Mouse (Mus musculus): ENCODE measurements around the gene C130026I21Rik. TPM values are rescaled to one million over a fixed set of nuclear protein-coding genes. Genes with fewer than 3 reads are reported as not detected.
"Not testable (repeated sequence)": the region's sequence is repeated elsewhere in the genome, so short reads cannot be mapped to it uniquely, and the experiment has no call there.

Gene C130026I21Rik
- polyA plus RNA-seq, 1 experiment from 2014 or later, result not detected

GRCm38 (mm10) chr1:85206531-85206930 lies 63.8 kb downstream of the C130026I21Rik start:
- H3K4me3 ChIP-seq; H3K9me3 ChIP-seq (replicated peaks); H3K27ac ChIP-seq; H3K27me3 ChIP-seq (replicated peaks); ATAC-seq; H3K9ac ChIP-seq; H3K4me1 ChIP-seq; H3K36me3 ChIP-seq; H3K4me2 ChIP-seq: not testable (repeated sequence)
- WGBS (ENCODE audit: insufficient replicate concordance), result 33% methylated on average over 1 of the region's 2 CpGs

- H3K4me3 ChIP-seq; H3K4me2 ChIP-seq; H3K9ac ChIP-seq; H3K4me1 ChIP-seq; ATAC-seq; H3K27ac ChIP-seq; H3K9me3 ChIP-seq (replicated peaks); H3K36me3 ChIP-seq; H3K27me3 ChIP-seq (replicated peaks): not testable (repeated sequence)
- WGBS (ENCODE audit: insufficient replicate concordance), result 60% methylated on average over 3 of the region's 4 CpGs
These were observed 70.8 kb downstream of the C130026I21Rik start for GRCm38 (mm10) chr1:85199523-85199922.

GRCm38 (mm10) chr1:85198647-85199350 lies 71.6 kb downstream of the C130026I21Rik start:
- H3K36me3 ChIP-seq; H3K9ac ChIP-seq; H3K9me3 ChIP-seq (replicated peaks); H3K27ac ChIP-seq; H3K4me1 ChIP-seq; ATAC-seq; H3K27me3 ChIP-seq (replicated peaks); H3K4me2 ChIP-seq; H3K4me3 ChIP-seq: not testable (repeated sequence)

GRCm38 (mm10) chr1:85196732-85197131 lies 73.6 kb downstream of the C130026I21Rik start:
- not testable (repeated sequence) for H3K36me3 ChIP-seq; ATAC-seq; H3K4me3 ChIP-seq; H3K9ac ChIP-seq; H3K9me3 ChIP-seq (replicated peaks); H3K27me3 ChIP-seq (replicated peaks); H3K4me1 ChIP-seq; H3K27ac ChIP-seq; H3K4me2 ChIP-seq
- WGBS (ENCODE audit: insufficient replicate concordance), result 49% methylated on average over 4 of the region's 4 CpGs

DNA sequence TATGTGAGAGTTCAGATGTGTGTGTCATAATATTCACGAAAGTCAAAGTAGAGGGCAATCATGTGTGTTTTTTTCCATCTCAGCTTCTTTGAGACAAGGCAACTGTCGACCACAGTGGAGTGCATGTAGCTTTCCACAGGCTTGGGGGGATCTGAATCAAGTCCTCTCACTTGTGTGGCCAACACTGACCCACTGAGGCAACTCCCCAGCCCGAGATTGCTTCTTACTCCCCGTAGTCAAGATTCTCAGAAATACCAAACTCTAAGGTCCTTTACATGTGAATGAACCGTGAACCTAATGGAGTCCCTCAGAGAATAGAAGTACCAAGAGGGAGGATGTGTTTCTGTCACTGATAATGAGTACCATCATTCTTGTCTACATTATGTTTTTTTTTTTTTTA lies 76.6 kb downstream of the C130026I21Rik start:
- not testable (repeated sequence) for H3K27ac ChIP-seq

DNA sequence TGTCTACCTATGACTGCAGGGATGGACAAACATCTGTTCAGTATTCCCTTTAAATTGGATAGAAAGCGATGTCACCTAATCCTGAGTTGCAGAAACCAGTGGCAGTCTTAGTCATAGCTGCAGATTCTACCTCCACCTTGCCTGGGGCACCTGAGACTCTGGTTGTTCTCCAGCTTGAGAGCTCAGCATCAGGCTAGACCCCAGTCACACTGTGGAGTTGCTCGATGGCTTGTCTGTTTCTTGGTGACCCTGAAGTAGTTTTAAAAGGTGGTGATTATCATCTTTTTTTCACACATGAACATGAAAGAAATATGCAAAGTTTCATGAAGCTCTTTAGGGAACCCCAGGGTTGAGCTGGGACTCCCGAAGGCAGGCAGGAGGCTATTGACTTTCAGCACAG lies 88.4 kb downstream of the C130026I21Rik start:
- not testable (repeated sequence) for H3K9ac ChIP-seq; H3K4me2 ChIP-seq; H3K4me3 ChIP-seq; H3K27me3 ChIP-seq (replicated peaks); ATAC-seq; H3K9me3 ChIP-seq (replicated peaks); H3K4me1 ChIP-seq; H3K36me3 ChIP-seq; H3K27ac ChIP-seq
- WGBS (ENCODE audit: insufficient replicate concordance), result 61% methylated on average over 2 of the region's 3 CpGs

More for the DNA sequence above, 76.6 kb downstream of the C130026I21Rik start:
- H3K36me3 ChIP-seq; H3K4me3 ChIP-seq; ATAC-seq; H3K27me3 ChIP-seq (replicated peaks); H3K4me2 ChIP-seq; H3K9ac ChIP-seq; H3K9me3 ChIP-seq (replicated peaks); H3K4me1 ChIP-seq: not testable (repeated sequence)
- WGBS (ENCODE audit: insufficient replicate concordance), result 50% methylated on average over 5 of the region's 5 CpGs

DNA sequence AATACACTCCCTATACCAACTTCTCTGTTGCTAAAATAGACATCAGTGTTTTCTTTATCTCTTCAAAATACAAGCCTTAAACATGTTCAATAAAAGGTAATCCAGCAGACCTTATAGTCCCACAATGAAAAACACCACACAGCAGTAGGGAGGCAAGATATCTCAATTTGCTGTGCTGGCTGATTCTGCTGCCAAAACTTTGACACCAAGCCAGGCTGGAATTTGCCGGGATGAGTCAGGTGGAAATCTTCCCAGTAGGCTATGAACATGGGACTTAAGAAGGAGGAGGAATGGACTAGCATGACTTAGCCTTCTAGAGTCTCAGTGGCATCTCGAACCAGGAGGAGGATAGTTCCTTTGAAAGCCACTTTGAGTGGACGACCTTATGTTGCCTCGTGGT lies 91.4 kb downstream of the C130026I21Rik start:
- H3K4me3 ChIP-seq; H3K36me3 ChIP-seq; H3K9ac ChIP-seq; H3K9me3 ChIP-seq (replicated peaks); H3K27ac ChIP-seq; H3K4me2 ChIP-seq; H3K4me1 ChIP-seq; ATAC-seq; H3K27me3 ChIP-seq (replicated peaks): not testable (repeated sequence)
- WGBS (ENCODE audit: insufficient replicate concordance), result 65% methylated on average over 4 of the region's 4 CpGs

- not testable (repeated sequence) for H3K36me3 ChIP-seq; H3K27me3 ChIP-seq (replicated peaks); H3K27ac ChIP-seq; H3K9ac ChIP-seq; H3K4me1 ChIP-seq; ATAC-seq; H3K9me3 ChIP-seq (replicated peaks); H3K4me2 ChIP-seq; H3K4me3 ChIP-seq
- WGBS (ENCODE audit: insufficient replicate concordance), result 27% methylated on average over 2 of the region's 2 CpGs
These were observed 107.5 kb downstream of the C130026I21Rik start for GRCm38 (mm10) chr1:85162841-85163240.

GRCm38 (mm10) chr1:85155151-85155550 lies 115.2 kb downstream of the C130026I21Rik start:
- not testable (repeated sequence) for H3K9me3 ChIP-seq (replicated peaks); ATAC-seq; H3K27me3 ChIP-seq (replicated peaks); H3K36me3 ChIP-seq; H3K27ac ChIP-seq; H3K4me2 ChIP-seq; H3K9ac ChIP-seq; H3K4me1 ChIP-seq; H3K4me3 ChIP-seq
- WGBS (ENCODE audit: insufficient replicate concordance), result 63% methylated on average over 4 of the region's 5 CpGs

DNA sequence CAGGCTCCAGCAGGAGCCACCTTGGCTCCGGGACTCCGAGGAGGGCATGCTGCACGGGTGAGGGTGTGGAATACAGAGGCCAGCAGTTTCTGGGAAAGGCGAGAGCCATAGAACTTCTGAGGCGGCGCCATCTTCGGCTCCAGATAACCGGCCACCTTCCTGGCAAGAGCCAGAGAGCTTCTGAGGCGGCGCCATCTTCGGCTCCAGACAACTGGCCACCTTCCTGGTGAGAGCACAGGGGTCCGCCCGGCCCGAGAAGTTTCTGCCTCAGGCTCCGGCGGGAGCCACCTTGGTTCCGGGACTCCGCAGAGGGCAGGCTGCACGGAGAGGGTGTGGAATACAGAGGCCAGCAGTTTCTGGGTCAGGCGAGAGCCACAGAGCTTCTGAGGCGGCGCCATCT lies 136.7 kb downstream of the C130026I21Rik start:
- not testable (repeated sequence) for H3K4me2 ChIP-seq; H3K9ac ChIP-seq; H3K36me3 ChIP-seq; H3K9me3 ChIP-seq (replicated peaks); H3K27ac ChIP-seq; ATAC-seq; H3K4me1 ChIP-seq; H3K4me3 ChIP-seq; H3K27me3 ChIP-seq (replicated peaks)
- WGBS (ENCODE audit: insufficient replicate concordance), result 80% methylated on average over 22 of the region's 22 CpGs

- H3K9ac ChIP-seq; H3K27ac ChIP-seq; H3K4me3 ChIP-seq; H3K9me3 ChIP-seq (replicated peaks); H3K36me3 ChIP-seq; H3K4me2 ChIP-seq; ATAC-seq; H3K4me1 ChIP-seq; H3K27me3 ChIP-seq (replicated peaks): not testable (repeated sequence)
- 79% methylated on average over 4 of the region's 4 CpGs for WGBS (ENCODE audit: insufficient replicate concordance)
These were observed 148.5 kb downstream of the C130026I21Rik start for GRCm38 (mm10) chr1:85121841-85122240.

DNA sequence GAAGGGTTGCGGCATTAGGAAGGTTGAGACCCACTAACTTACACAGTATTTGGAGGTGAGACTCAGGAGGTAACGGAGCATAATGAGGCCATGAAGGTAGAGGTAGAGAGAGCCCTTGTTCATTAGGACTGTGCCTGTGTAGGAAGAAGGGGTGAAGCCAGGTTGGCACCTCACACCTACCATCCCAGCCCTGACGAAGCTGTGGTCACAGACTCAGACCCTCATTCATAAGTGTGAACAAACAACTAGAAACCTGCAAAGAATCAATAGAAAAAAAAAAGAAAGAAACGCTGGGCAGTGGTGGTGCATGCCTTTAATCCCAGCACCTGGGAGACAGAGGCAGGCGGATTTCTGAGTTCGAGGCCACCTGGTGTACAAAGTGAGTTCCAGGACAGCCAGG lies 152.0 kb downstream of the C130026I21Rik start:
- not testable (repeated sequence) for H3K4me2 ChIP-seq; H3K27ac ChIP-seq; H3K27me3 ChIP-seq (replicated peaks); H3K36me3 ChIP-seq; H3K4me3 ChIP-seq; H3K4me1 ChIP-seq; ATAC-seq; H3K9ac ChIP-seq; H3K9me3 ChIP-seq (replicated peaks)
- 61% methylated on average over 6 of the region's 6 CpGs for WGBS (ENCODE audit: insufficient replicate concordance)

DNA sequence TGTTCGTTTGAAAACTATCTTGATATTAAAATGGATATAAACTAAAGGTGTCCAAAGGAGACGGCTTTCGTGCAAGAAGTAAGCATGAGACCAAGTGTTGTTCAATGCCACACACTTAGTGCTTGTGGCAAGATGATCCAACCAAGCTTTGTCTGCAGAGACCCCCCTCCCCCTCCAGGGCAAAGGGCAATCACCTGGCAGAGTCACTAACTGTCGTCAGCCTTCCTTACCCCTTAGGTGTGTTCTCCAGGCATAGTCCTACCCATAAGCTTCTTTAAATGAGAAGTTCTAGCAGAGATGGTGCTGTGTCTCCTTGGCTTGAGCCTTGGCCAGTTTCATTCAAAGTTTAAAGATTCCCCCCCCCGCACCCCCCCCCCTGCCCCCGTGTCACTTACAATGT lies 152.8 kb downstream of the C130026I21Rik start:
- not testable (repeated sequence) for H3K9ac ChIP-seq; ATAC-seq; H3K36me3 ChIP-seq; H3K27ac ChIP-seq; H3K9me3 ChIP-seq (replicated peaks); H3K4me3 ChIP-seq; H3K4me2 ChIP-seq; H3K4me1 ChIP-seq; H3K27me3 ChIP-seq (replicated peaks)
- 37% methylated on average over 4 of the region's 6 CpGs for WGBS (ENCODE audit: insufficient replicate concordance)
